Mouse (Mus musculus): Measurements from ENCODE around the gene Arnt.

GRCm38 (mm10) chr3:95542171-95542570 lies 108.0 kb downstream of the Arnt start:
- TF ChIP-seq CTCF (IDR thresholded peaks at IDR 0.05; ENCODE audit: insufficient read depth, low read depth, low read length) (no peak), POLR2A (IDR thresholded peaks at IDR 0.05; ENCODE audit: insufficient read depth, low read depth, low read length) (no peak)

Measured in olfactory bulb, adult 2 months (tissue).